Mouse (Mus musculus): ENCODE measurements around the gene Usf1.

GRCm38 (mm10) chr1:171365934-171366333 lies 45.2 kb upstream of the Usf1 start:
- TF ChIP-seq CTCF (IDR thresholded peaks at IDR 0.05; ENCODE audit: low read depth) (no peak), EP300 (IDR thresholded peaks at IDR 0.05; ENCODE audit: low read depth) (no peak)
